ENCODE assay signal across 9 mouse cellular contexts in genomic region chr1:124045761-124046300, GRCm38 (mm10). TPM values are rescaled to one million over a fixed set of nuclear protein-coding genes. Genes with fewer than 3 reads are reported as not detected.
DNase-seq lines count a peak whose midpoint lies in the region; ATAC-seq and TF ChIP-seq lines count a peak whose summit lies in the region.
"Had no signal": no experiment of that assay in that cellular context is flagged by ENCODE, and none has a peak within 500 bp of the region (broad histone marks: within the 10 kb centered on the region; RNA-seq: fewer than 3 reads in every experiment).

No protein-coding gene starts in this region.

- H3K27me3 ChIP-seq in heart, embryonic 14.5 days (ENCODE audit: control insufficient read depth, insufficient read depth, low read length): peaks cover 45% of the 10 kb centered on the region
- no peaks in the 10 kb centered on the region for H3K27me3 ChIP-seq in midbrain, postnatal 0 days (ENCODE audit: insufficient read depth, low read length)

- intact Hi-C loops in left cerebral cortex, adult 2 months (cut with DNase I): loop anchor here (1.0 to 10.0 kb wide), 5 partner anchors 144 to 1329 kb away; no protein-coding TSS in a partner anchor
- intact Hi-C loops in gastrocnemius, postnatal 36 days (cut with DNase I): no loop called here

- TF ChIP-seq CTCF in left cerebral cortex, adult 2 months (IDR thresholded peaks at IDR 0.05): no peak; the same call in 1 of the 2 replicates
- peak; percentile 52 for TF ChIP-seq CTCF in midbrain, postnatal 0 days (IDR thresholded peaks at IDR 0.05)

- H3K9me3 ChIP-seq in heart, embryonic 14.5 days (ENCODE audit: control insufficient read depth, low read length): no peaks in the 10 kb centered on the region
- H3K9me3 ChIP-seq in midbrain, postnatal 0 days (ENCODE audit: low read length): no peaks in the 10 kb centered on the region

- H3K4me3 ChIP-seq in heart, embryonic 14.5 days (ENCODE audit: control insufficient read depth in 1 of 2, insufficient read depth in 1 of 2, low read depth in 1 of 2, low read length in 2 of 2): peak overlapping the region; percentile 39 to 41
- peak overlapping the region; percentile 69 for H3K4me3 ChIP-seq in left cerebral cortex, adult 2 months
- H3K4me3 ChIP-seq in midbrain, postnatal 0 days (ENCODE audit: low read depth, low read length): peak overlapping the region; percentile 72

- H3K36me3 ChIP-seq in heart, embryonic 14.5 days (ENCODE audit: control insufficient read depth, insufficient read depth, low read length): no peaks in the 10 kb centered on the region
- no peaks in the 10 kb centered on the region for H3K36me3 ChIP-seq in midbrain, postnatal 0 days (ENCODE audit: insufficient read depth, low read length)
- H3K36me3 ChIP-seq: G1E had no signal

- peak overlapping the region; percentile 82 for H3K4me2 ChIP-seq in heart, embryonic 14.5 days (ENCODE audit: low read length)
- H3K4me2 ChIP-seq in midbrain, postnatal 0 days (ENCODE audit: low read depth, low read length, poor library complexity, severe bottlenecking): peak overlapping the region; percentile 65

- ATAC-seq in heart, embryonic 14.5 days (ENCODE audit: insufficient number of reproducible peaks, insufficient read depth, low FRiP score, low read depth): no peak
- ATAC-seq in midbrain, postnatal 0 days (ENCODE audit: low FRiP score): peak; percentile 91

- H3K4me1 ChIP-seq in heart, embryonic 14.5 days (ENCODE audit: control insufficient read depth in 2 of 2, insufficient read depth in 2 of 2, low read length in 2 of 2): no peaks in the 10 kb centered on the region
- H3K4me1 ChIP-seq in midbrain, postnatal 0 days (ENCODE audit: insufficient read depth, low read length): no peaks in the 10 kb centered on the region

- H3K27ac ChIP-seq in heart, embryonic 14.5 days (replicated peaks in 1 of 2; ENCODE audit: control insufficient read depth in 1 of 2, insufficient read depth in 1 of 2, low read depth in 2 of 2, low read length in 2 of 2): no peak overlapping the region
- peak overlapping the region; percentile 88 for H3K27ac ChIP-seq in left cerebral cortex, adult 2 months
- peak overlapping the region; percentile 79 for H3K27ac ChIP-seq in midbrain, postnatal 0 days (ENCODE audit: low read depth, low read length)

- H3K9ac ChIP-seq in heart, embryonic 14.5 days (ENCODE audit: low read length): no peak overlapping the region
- peak overlapping the region; percentile 71 for H3K9ac ChIP-seq in midbrain, postnatal 0 days (replicated peaks; ENCODE audit: low read length, poor library complexity, severe bottlenecking)

- DNase-seq in heart, adult 18-20 months: no peak
- peak; percentile 65 for DNase-seq in cerebellum, adult 9-10 months
- peak; percentile 57 to 59 for DNase-seq in frontal cortex, postnatal 10 days (ENCODE audit: low spot score in 2 of 2)
- DNase-seq in left cerebral cortex, adult 2 months (ENCODE audit: extremely low spot score in 1 of 2, low spot score in 2 of 2): peak; percentile 65 to 68
- peak; percentile 87 for DNase-seq in midbrain, postnatal 0 days (ENCODE audit: low spot score)
- DNase-seq in urinary bladder, postnatal 25 days (ENCODE audit: low spot score): no peak
- no peak for DNase-seq in gastrocnemius, postnatal 36 days

- WGBS in heart, embryonic 14.5 days: under 1% methylated on average over 43 of the region's 44 CpGs
- WGBS in midbrain, postnatal 0 days: under 1% methylated on average over 44 of the region's 44 CpGs

RNA-seq across cellular contexts. Expression of gene Dpp10, which starts 0.5 kb away (rescaled TPM):
- polyA plus RNA-seq in heart, embryonic 14.5 days (2014; fragmentation: Nextera tagmentation; extraction: Ambion mirVana): 0.12 TPM in 1 of 2 replicates, not detected in the other
- total RNA-seq in heart, adult 18-20 months (2021): not detected
- total RNA-seq in left cerebral cortex, adult 2 months (2021): 100 to 1,000 TPM; 140 to 145 TPM
- 76.7 and 91.6 TPM in 2 replicates for total RNA-seq in midbrain, postnatal 0 days (2014; rRNA removed)
- 29.4 and 29.9 TPM in 2 replicates for polyA plus RNA-seq in midbrain, postnatal 0 days (2015; fragmentation: Nextera tagmentation; extraction: Ambion mirVana)
- total RNA-seq in gastrocnemius, postnatal 36 days (2021): under 1 TPM in 1 of 2 experiments, not detected in 1; 0.02 TPM
- polyA plus RNA-seq: G1E had no signal

Comparison
In these comparisons a context has a peak if more than half of its experiments do, and no peak if none do; other contexts are left out.
1. H3K27ac ChIP-seq: peak in left cerebral cortex, adult 2 months (single experiment) and midbrain, postnatal 0 days (single experiment); none in heart, embryonic 14.5 days (0 of 2).
2. DNase-seq: peak in cerebellum, adult 9-10 months (single experiment), frontal cortex, postnatal 10 days (2 of 2), left cerebral cortex, adult 2 months (2 of 2) and midbrain, postnatal 0 days (single experiment); none in heart, adult 18-20 months (0 of 2), urinary bladder, postnatal 25 days (single experiment) and gastrocnemius, postnatal 36 days (0 of 2).
3. RNA of gene Dpp10, which starts 0.5 kb away (total RNA-seq): 140 to 145 TPM in left cerebral cortex, adult 2 months and 76.7 to 91.6 TPM in midbrain, postnatal 0 days; 0.02 TPM in gastrocnemius, postnatal 36 days and not detected in heart, adult 18-20 months; every median in the first group is over 10 times any median in the second.
4. Peak in every context shown above with its lines, with median percentiles within 50 percentile points of each other: H3K4me3 ChIP-seq.